Mouse (Mus musculus) heart, embryonic 15.5 days (tissue): ENCODE data around the gene Hoxb6. TPM values are rescaled to one million over a fixed set of nuclear protein-coding genes. Genes with fewer than 3 reads are reported as not detected.

Source experiments
- ATAC-seq: fragments of 200-750 bp; cut with Nextera tagmentation; replicated peaks from 2 replicates; pipeline ENCODE4 v1.8.0; 2017; ENCODE audit warnings: low read depth, moderate TSS enrichment; ENCODE audit not compliant: insufficient number of reproducible peaks, insufficient read depth, low FRiP score
- H3K27ac ChIP-seq: fragments of 300-500 bp; sonication (generic); 2 replicates; pipeline ENCODE4 v1.5.1; 2015; ENCODE audit warnings: mild to moderate bottlenecking, inconsistent platforms
- H3K27me3 ChIP-seq: fragments of 300-500 bp; sonication (generic); 2 replicates; pipeline ENCODE4 v1.6.1; 2015; ENCODE audit warnings: inconsistent platforms
- H3K36me3 ChIP-seq: fragments of 300-500 bp; sonication (generic); 2 replicates; pipeline ENCODE4 v1.6.1; 2015; ENCODE audit warnings: mild to moderate bottlenecking, inconsistent platforms
- H3K4me1 ChIP-seq: fragments of 300-500 bp; sonication (generic); replicated peaks from 2 replicates; pipeline ENCODE4 v1.6.1; 2015; ENCODE audit warnings: inconsistent platforms
- H3K4me2 ChIP-seq: fragments of 300-500 bp; sonication (generic); 2 replicates; pipeline ENCODE4 v1.6.1; 2015; ENCODE audit warnings: inconsistent platforms, mild to moderate bottlenecking, moderate library complexity
- H3K4me3 ChIP-seq: fragments of 300-500 bp; sonication (generic); 2 replicates; pipeline ENCODE4 v1.5.1; 2015; ENCODE audit warnings: mild to moderate bottlenecking, inconsistent platforms
- H3K9ac ChIP-seq: fragments of 300-500 bp; sonication (generic); 2 replicates; pipeline ENCODE4 v1.6.1; 2015; ENCODE audit warnings: mild to moderate bottlenecking, inconsistent platforms
- H3K9me3 ChIP-seq: fragments of 300-500 bp; sonication (generic); replicated peaks from 2 replicates; pipeline ENCODE4 v1.6.1; 2016; ENCODE audit warnings: inconsistent platforms
- WGBS: fragments of 180-500 bp; shearing (Covaris S2); methylation state at CpG from one replicate; pipeline ENCODE4 v1.1.7; 2015; ENCODE audit warnings: mixed read lengths; 5-methylcytosine and 5-hydroxymethylcytosine counted together
- polyA plus RNA-seq: library from polyadenylated mRNA; unstranded; fragments of >200 nt; fragmentation: Nextera tagmentation; extraction: Ambion mirVana; gene quantifications from 2 replicates; pipeline ENCODE4 v1.2.1, GENCODE M21; 2015

The Hoxb6 gene
- polyA plus RNA-seq, 1 experiment from 2014 or later, result 0.49 TPM

DNA sequence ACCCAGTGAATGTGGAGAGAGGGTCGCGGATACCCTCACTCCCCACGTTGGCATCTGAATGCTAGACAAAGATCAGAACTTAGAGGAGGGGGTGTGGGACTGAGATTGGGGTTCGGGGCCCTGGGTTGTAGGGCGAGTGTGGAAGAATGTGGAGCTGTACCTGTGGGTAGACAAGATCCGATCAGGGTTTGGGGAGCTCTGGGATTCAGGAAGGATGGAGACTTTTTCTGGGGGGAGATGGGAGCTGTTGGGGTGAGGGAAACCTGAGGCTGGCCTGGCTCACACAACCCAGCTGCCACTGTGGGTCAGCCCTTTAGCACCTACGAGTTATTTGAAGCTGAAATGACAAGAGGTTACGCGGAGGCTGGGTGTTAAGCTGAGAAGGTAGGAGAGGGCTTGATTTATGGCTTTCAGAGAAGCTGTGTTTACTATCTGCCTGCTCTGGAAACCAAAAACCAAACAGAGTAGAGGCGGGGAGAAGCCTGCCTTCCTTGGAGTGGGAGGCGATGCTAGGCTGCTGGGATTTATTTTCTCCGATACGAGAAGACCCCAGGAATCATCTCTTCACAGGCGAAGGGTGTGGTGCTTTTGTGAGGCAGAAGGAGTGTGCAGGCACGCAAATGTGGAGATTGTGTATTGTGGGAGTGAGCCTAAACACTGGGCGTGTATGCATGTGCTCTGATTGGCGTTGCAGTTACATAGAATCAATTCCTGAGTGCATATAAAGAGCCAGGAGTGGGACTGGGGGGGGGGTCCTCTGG is 41.1 kb downstream of the Hoxb6 start:
- Histone ChIP-seq H3K4me3 (peak overlapping the region; percentile 43), H3K4me2 (peak overlapping the region; percentile 52), H3K36me3 (no peaks in the 10 kb centered on the region), H3K27ac (peak overlapping the region; percentile 58), H3K9me3 (no peaks in the 10 kb centered on the region), H3K4me1 (peaks cover 6% of the 10 kb centered on the region; the same call in 1 of the 2 replicates), H3K27me3 (peaks cover 100% of the 10 kb centered on the region), H3K9ac (peak overlapping the region; percentile 40; the same call in 1 of the 2 replicates)
- ATAC-seq, result no peak
- 19% methylated on average over 17 of the region's 17 CpGs for whole genome bisulfite sequencing

DNA sequence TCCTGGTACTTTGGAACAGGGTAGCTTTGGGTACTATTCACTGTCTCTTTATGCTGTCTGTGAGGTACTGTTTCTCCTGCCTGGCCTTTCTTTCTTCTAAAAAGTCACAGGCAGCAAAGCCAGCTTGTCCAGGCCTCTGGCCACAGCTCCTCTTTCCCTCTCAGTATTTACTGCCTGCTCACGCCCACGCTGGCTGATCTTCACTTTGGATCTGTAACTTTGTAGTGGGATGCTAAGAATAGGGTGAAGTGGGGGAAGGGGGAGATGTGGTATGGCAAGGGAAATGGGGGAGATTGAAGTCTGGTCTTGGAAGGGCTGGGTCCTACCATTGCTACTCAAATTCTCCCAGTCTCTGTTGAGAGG is 41.7 kb downstream of the Hoxb6 start:
- 31% methylated on average over 2 of the region's 2 CpGs for WGBS
- peak overlapping the region; percentile 58 for H3K27ac ChIP-seq
- no peak for ATAC-seq
- peak overlapping the region; percentile 40; the same call in 1 of the 2 replicates for H3K9ac ChIP-seq
- H3K36me3 ChIP-seq, result no peaks in the 10 kb centered on the region
- H3K27me3 ChIP-seq, result peaks cover 100% of the 10 kb centered on the region
- no peaks in the 10 kb centered on the region for H3K9me3 ChIP-seq
- H3K4me1 ChIP-seq, result peaks cover 6% of the 10 kb centered on the region; the same call in 1 of the 2 replicates
- H3K4me2 ChIP-seq, result peak overlapping the region; percentile 52; the same call in 1 of the 2 replicates
- peak overlapping the region; percentile 43; the same call in 1 of the 2 replicates for H3K4me3 ChIP-seq

DNA sequence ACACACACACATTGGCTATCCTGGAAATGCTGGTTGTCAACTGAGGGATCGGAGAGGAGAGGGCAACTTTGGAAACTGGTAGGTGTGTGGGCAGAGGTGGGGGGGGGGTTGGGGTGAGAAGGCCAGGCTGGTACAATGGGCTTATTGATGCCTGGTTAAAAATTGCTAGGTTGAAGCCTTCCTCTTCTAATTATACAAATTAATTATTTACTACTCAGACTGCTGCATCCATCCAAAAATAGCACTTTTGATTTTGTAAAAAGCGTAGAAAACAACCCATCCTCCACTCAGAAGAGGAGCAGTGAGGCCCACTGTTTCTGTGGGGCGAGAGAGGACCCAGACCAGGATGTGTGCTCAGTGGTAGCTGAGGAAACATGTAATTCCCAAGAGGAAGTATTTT is 42.7 kb downstream of the Hoxb6 start:
- Histone ChIP-seq H3K9me3 (no peaks in the 10 kb centered on the region), H3K27ac (no peak overlapping the region), H3K27me3 (peaks cover 100% of the 10 kb centered on the region), H3K9ac (no peak overlapping the region), H3K36me3 (no peaks in the 10 kb centered on the region), H3K4me3 (no peak overlapping the region), H3K4me1 (peaks cover 6% of the 10 kb centered on the region; the same call in 1 of the 2 replicates), H3K4me2 (no peak overlapping the region)
- no peak for ATAC-seq
- WGBS, result 61% methylated on average over 3 of the region's 3 CpGs

GRCm38 (mm10) chr11:96336597-96336996 is 44.3 kb downstream of the Hoxb6 start:
- 22% methylated on average over 2 of the region's 2 CpGs for WGBS
- Histone ChIP-seq H3K27me3 (peaks cover 96% of the 10 kb centered on the region), H3K9ac (no peak overlapping the region)

DNA sequence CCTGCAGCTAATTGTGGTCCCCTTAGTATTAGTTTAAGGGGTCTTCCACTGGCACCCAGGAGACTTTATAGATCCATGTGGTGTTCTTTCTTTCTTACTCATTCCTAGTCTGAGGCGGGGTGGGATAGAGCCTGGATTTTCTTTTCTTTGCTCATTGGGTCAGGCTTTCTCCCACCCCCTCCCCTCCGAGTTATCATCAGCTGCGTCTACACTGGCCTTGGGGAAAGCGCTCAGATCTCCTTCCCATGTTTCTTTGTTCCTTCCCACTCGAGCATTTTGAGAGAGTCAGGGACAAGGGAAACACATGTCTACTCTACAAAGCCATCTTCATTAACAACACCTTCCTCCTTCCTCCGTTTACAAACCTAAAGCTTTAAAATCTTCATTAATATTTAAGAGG is 44.8 kb downstream of the Hoxb6 start:
- H3K36me3 ChIP-seq, result no peaks in the 10 kb centered on the region
- 20% methylated on average over 6 of the region's 6 CpGs for WGBS
- no peak overlapping the region for H3K4me2 ChIP-seq
- H3K4me3 ChIP-seq, result no peak overlapping the region
- peaks cover 96% of the 10 kb centered on the region for H3K27me3 ChIP-seq
- H3K27ac ChIP-seq, result no peak overlapping the region
- no peaks in the 10 kb centered on the region for H3K9me3 ChIP-seq
- no peak overlapping the region for H3K9ac ChIP-seq
- ATAC-seq, result no peak
- peaks cover 15% of the 10 kb centered on the region for H3K4me1 ChIP-seq

More at GRCm38 (mm10) chr11:96336597-96336996, 44.3 kb downstream of the Hoxb6 start:
- Histone ChIP-seq H3K36me3 (no peaks in the 10 kb centered on the region), H3K4me1 (peaks cover 12% of the 10 kb centered on the region; the same call in 1 of the 2 replicates), H3K27ac (no peak overlapping the region), H3K4me3 (no peak overlapping the region), H3K4me2 (no peak overlapping the region), H3K9me3 (no peaks in the 10 kb centered on the region)
- no peak for ATAC-seq

DNA sequence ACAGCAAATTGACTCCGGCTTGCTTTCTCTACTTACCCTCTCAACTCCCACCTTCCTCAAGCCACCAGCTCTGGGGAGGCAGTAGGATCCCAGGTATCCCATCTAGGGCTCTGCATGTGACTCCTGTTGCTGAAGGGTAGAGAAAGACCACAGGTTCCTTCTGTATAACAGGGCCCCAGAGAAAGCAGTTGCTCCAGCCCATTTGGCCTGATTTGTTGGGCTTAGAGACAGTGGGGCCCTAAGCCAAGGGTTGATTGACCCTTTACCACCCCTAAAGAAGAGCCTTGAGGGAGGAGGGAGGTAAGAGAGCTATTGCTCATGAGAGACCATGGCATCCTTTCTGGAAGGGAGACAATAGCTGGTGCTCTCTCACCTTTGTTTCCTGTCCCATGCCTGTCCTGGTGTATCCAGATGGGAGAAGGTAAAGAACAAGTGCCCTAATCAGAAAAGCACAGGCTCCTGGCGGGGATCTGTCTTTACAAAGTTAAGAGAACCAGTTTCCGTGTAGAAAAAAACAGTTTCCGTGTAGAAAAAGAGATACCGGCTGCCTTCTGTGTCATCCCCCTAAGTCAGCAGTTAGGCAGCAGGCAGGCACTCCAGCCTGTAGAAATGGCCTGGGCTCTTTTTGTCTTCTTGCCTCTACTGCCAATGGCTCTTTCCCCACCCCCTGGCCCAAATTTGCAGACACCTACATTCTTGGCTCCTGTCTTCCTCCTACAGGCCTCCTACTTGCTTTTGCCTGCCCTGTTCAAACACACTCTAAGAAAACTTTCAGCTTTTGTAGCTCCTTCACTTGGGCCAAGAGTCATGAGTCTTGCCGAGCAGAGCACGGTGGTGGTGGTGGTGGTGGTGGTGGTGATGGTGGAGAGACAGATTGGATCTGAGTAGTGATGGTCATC is 46.9 kb downstream of the Hoxb6 start:
- 42% methylated on average over 7 of the region's 7 CpGs for WGBS
- Histone ChIP-seq H3K4me3 (no peak overlapping the region), H3K27ac (peak overlapping the region; percentile 60; the same call in 1 of the 2 replicates), H3K4me2 (peak overlapping the region; percentile 9; the same call in 1 of the 2 replicates), H3K9me3 (no peaks in the 10 kb centered on the region), H3K4me1 (peaks cover 14% of the 10 kb centered on the region), H3K27me3 (peaks cover 96% of the 10 kb centered on the region), H3K9ac (no peak overlapping the region), H3K36me3 (no peaks in the 10 kb centered on the region)
- no peak for ATAC-seq

DNA sequence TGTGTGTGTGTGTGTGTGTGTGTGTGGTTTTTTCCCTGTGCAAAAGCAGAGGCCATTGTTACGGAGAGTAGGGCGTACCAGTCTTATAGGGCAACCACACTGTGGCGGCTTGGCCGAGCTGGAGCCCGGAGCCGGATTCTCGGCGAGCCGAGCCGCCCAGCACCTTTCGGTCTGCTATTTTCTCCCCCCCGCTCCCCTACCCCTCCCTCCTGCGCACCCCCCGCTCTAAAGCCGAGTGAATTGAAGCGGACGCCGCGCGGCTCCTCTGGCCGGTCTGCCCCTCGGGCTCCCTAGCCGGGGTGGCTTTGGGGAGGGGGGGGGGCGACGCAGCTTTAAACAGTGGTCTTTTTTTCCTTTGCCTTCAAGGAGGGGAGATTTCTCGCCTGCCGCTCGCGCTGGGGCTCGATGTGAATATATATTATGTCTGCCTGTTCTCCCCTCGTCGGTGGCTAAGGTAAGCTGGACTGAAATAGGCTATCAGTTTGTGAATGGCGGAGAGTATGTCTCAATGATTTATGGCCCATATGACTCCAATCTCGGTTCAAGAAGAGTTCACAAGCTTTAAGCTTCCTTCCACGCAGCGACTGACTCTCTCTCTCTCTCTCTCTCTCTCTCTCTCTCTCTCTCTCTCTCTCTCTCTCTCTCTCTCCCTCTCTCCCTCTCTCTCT is 48.6 kb downstream of the Hoxb6 start:
- H3K9me3 ChIP-seq, result no peaks in the 10 kb centered on the region
- peaks cover 24% of the 10 kb centered on the region for H3K4me1 ChIP-seq
- peak overlapping the region; percentile 42 for H3K4me3 ChIP-seq
- WGBS, result 2% methylated on average over 36 of the region's 36 CpGs
- H3K27ac ChIP-seq, result peak overlapping the region; percentile 61
- no peaks in the 10 kb centered on the region for H3K36me3 ChIP-seq
- peak overlapping the region; percentile 28; the same call in 1 of the 2 replicates for H3K9ac ChIP-seq
- peaks cover 96% of the 10 kb centered on the region for H3K27me3 ChIP-seq
- no peak for ATAC-seq
- peak overlapping the region; percentile 52 for H3K4me2 ChIP-seq

DNA sequence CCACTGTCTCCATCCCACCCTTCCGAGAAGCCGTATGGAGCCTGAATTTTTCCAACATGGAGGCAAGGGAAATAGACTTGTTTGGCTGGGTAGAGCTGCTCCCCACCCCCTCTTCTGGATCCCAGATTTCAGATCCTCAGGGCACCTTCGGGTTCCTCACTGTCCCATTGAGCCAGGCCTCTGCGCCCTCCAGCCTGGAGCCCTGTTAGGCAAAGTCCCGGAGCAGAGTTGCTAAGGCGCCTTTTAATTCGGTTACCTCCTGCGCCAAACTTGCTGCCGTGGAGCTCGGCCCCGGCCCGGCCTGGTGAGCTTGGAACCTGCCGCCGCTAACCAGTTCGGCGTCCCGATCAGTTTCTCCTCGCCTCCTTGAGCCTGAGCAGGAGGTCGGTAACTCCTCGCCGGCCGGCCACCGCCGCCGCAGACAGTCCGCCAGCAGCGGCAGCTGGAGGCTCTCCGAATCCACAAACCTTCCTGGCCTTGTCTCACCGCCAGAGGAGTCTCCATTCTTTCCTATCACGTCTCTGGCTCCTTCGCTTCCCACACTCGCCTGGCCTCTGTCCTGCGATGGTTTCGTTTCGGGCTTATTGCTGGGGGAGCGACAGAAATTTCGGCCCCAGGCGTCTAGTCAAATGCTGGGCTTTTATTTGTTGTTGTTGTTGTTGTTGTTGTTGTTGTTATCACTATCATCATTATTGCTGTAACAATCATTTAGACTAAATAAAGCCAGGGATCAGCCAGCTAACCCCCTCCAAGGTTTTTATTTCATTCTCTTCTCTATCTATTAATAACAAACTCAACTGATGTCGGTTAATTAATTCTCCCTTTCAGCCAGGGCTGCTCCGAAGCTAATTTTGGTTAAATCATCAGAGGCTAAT is 49.7 kb downstream of the Hoxb6 start:
- Histone ChIP-seq H3K36me3 (no peaks in the 10 kb centered on the region), H3K9me3 (no peaks in the 10 kb centered on the region), H3K27me3 (peaks cover 96% of the 10 kb centered on the region), H3K4me1 (peaks cover 29% of the 10 kb centered on the region), H3K4me2 (peak overlapping the region; percentile 52), H3K27ac (peak overlapping the region; percentile 61), H3K9ac (peak overlapping the region; percentile 35), H3K4me3 (peak overlapping the region; percentile 42)
- ATAC-seq, result no peak
- WGBS, result 2% methylated on average over 40 of the region's 40 CpGs

GRCm38 (mm10) chr11:96342576-96342930 is 50.3 kb downstream of the Hoxb6 start:
- H3K4me1 ChIP-seq, result peaks cover 29% of the 10 kb centered on the region
- 13% methylated on average over 4 of the region's 4 CpGs for WGBS
- no peak overlapping the region for H3K27ac ChIP-seq
- ATAC-seq, result no peak
- no peaks in the 10 kb centered on the region for H3K36me3 ChIP-seq
- peak overlapping the region; percentile 42; the same call in 1 of the 2 replicates for H3K4me3 ChIP-seq
- H3K9ac ChIP-seq, result no peak overlapping the region
- peaks cover 94% of the 10 kb centered on the region for H3K27me3 ChIP-seq
- H3K4me2 ChIP-seq, result peak overlapping the region; percentile 52
- no peaks in the 10 kb centered on the region for H3K9me3 ChIP-seq

- ATAC-seq, result no peak
- WGBS, result 61% methylated on average over 2 of the region's 2 CpGs
- peaks cover 92% of the 10 kb centered on the region for H3K27me3 ChIP-seq
- H3K9ac ChIP-seq, result no peak overlapping the region
- H3K27ac ChIP-seq, result no peak overlapping the region
- H3K4me1 ChIP-seq, result peaks cover 29% of the 10 kb centered on the region
- no peaks in the 10 kb centered on the region for H3K9me3 ChIP-seq
- no peak overlapping the region for H3K4me3 ChIP-seq
- no peaks in the 10 kb centered on the region for H3K36me3 ChIP-seq
- no peak overlapping the region for H3K4me2 ChIP-seq
These were observed 51.0 kb downstream of the Hoxb6 start for GRCm38 (mm10) chr11:96343206-96343745.
